Mouse (Mus musculus): ENCODE measurements around the gene Ttc28. TPM values are rescaled to one million over a fixed set of nuclear protein-coding genes. Genes with fewer than 3 reads are reported as not detected.
A peak's percentile ranks its signal among the peaks of the same experiment; 100 is the strongest.

Gene Ttc28
- polyA plus RNA-seq, 1 experiment from 2014 or later, result 9.0 TPM

DNA sequence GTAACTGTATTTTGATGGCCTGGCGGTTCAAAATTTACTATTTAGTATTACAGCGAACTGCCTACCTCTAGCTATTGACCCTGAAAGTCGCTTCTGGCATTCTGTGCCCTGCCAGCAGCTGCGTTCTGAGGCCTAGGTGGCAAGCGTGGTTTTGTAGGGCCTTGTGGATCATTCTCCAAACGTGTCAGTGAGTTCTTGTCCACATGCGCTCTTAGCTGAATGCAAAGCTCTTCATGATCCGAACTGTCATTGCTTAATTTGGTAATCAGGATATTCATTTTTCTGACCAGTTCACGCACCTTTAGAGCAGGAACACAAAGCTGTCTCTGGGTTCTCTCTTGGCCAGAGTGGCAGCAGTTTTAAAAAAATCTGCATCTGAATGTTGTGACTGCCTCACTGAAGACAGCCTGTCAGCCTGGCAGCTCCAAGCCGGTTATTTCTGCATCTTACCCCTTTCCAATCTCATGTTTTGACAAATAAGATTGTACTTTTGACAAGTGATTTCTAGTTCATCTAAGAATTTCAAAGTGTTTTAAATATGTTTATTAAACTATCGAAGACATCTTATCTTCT is 88.0 kb downstream of the Ttc28 start:
- no peak overlapping the region for H3K9ac ChIP-seq (ENCODE audit: low read length)
- WGBS, result 82% methylated on average over 11 of the region's 11 CpGs
- H3K27ac ChIP-seq (ENCODE audit: low read length), result no peak overlapping the region

DNA sequence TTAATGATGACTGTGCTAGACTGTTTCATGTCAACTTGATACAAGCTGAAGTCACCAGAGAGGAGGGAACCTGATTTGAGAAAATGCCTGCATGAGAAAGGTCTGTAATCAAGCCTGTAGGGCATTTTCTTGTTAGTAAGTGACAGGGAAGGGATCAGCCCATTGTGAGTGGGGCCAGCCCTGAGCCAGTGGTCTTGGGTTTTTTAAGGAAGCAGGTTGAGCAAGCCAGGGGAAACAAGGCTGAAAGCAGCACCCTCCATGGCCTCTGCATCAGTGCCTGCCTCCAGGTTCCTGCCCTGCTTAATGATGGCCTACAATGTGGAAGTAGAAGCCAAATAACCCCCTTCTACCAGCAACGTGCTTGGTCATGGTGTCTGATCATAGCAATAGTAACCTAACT is 89.0 kb downstream of the Ttc28 start:
- Histone ChIP-seq H3K27me3 (ENCODE audit: control insufficient read depth, insufficient read depth, low read length) (no peaks in the 10 kb centered on the region), H3K9me3 (replicated peaks; ENCODE audit: control insufficient read depth, low read length) (no peaks in the 10 kb centered on the region), H3K4me3 (replicated peaks; ENCODE audit: low read length) (no peak overlapping the region), H3K27ac (ENCODE audit: low read length) (no peak overlapping the region), H3K36me3 (ENCODE audit: control insufficient read depth, insufficient read depth, low read length) (no peaks in the 10 kb centered on the region), H3K4me2 (ENCODE audit: low read depth, low read length) (no peak overlapping the region), H3K4me1 (ENCODE audit: control insufficient read depth, insufficient read depth, low read length) (peaks cover 4% of the 10 kb centered on the region; the same call in 1 of the 2 replicates), H3K9ac (ENCODE audit: low read length) (no peak overlapping the region)
- 73% methylated on average over 1 of the region's 1 CpGs for WGBS
- no peak for ATAC-seq (ENCODE audit: insufficient read depth, low FRiP score)

More for the DNA sequence above, 88.0 kb downstream of the Ttc28 start:
- Histone ChIP-seq H3K36me3 (ENCODE audit: control insufficient read depth, insufficient read depth, low read length) (no peaks in the 10 kb centered on the region), H3K9me3 (replicated peaks; ENCODE audit: control insufficient read depth, low read length) (no peaks in the 10 kb centered on the region), H3K4me3 (replicated peaks; ENCODE audit: low read length) (no peak overlapping the region), H3K27me3 (ENCODE audit: control insufficient read depth, insufficient read depth, low read length) (no peaks in the 10 kb centered on the region), H3K4me1 (ENCODE audit: control insufficient read depth, insufficient read depth, low read length) (peaks cover 4% of the 10 kb centered on the region; the same call in 1 of the 2 replicates), H3K4me2 (ENCODE audit: low read depth, low read length) (no peak overlapping the region)
- no peak for ATAC-seq (ENCODE audit: insufficient read depth, low FRiP score)

DNA sequence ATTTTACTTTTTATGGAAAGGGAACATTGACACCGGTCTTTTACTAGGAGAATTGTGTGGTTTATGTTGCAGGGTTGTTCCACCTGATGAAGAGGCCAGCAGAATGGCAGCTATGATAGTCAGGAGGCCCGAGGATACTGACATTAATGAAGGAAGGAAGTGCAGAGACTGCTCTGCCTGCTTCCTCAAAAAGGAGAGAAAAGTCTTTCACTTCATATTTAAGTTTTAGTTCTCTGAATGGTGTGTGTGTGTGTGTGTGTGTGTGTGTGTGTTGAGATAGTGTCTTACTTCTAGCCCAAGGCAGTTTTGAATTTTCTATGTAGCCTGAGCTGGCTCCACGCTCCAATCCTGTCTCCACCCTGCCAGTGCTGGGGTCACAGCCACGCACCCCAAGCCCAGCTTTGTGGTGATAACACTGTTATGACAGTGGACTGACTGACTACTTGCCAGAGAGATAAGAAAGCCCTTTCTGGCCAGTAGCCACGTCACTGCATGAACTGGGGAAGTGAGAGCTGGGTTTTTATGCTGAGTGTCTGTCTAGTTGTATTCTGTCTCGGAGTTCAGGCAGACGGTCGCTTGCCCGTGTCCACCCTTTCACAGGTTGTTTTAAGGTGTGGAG is 90.7 kb downstream of the Ttc28 start:
- WGBS, result 63% methylated on average over 9 of the region's 9 CpGs
- H3K27me3 ChIP-seq (ENCODE audit: control insufficient read depth, insufficient read depth, low read length), result no peaks in the 10 kb centered on the region
- H3K9me3 ChIP-seq (replicated peaks; ENCODE audit: control insufficient read depth, low read length), result 0 out of 2 replicates have a peak, but pooled peaks cover 4% of the 10 kb centered on the region
- H3K4me2 ChIP-seq (ENCODE audit: low read depth, low read length), result no peak overlapping the region
- peaks cover 4% of the 10 kb centered on the region; the same call in 1 of the 2 replicates for H3K4me1 ChIP-seq (ENCODE audit: control insufficient read depth, insufficient read depth, low read length)
- no peak overlapping the region for H3K9ac ChIP-seq (ENCODE audit: low read length)
- H3K4me3 ChIP-seq (replicated peaks; ENCODE audit: low read length), result no peak overlapping the region
- ATAC-seq (ENCODE audit: insufficient read depth, low FRiP score), result no peak
- no peaks in the 10 kb centered on the region for H3K36me3 ChIP-seq (ENCODE audit: control insufficient read depth, insufficient read depth, low read length)
- H3K27ac ChIP-seq (ENCODE audit: low read length), result no peak overlapping the region

DNA sequence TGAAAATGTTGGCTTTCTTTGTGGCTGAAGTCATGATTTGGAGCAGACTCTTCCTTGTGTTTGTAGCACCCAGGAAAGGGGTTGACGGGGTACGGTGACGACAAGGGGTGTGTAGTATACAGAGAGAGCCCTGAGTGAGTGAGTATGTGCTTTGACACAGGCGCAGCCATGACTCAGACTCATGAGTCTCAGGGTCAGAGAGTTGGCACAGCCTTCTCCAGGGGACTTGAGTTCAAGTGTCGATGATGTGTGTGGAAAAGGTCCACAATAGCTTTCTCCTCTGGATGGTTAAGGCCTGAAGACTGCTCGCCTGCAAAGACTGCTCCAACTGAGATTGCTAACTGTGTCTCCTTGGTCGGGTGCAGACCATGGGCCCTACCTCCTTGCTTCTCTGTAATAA is 97.1 kb downstream of the Ttc28 start:
- Histone ChIP-seq H3K4me1 (ENCODE audit: control insufficient read depth, insufficient read depth, low read length) (peaks cover 11% of the 10 kb centered on the region), H3K9ac (ENCODE audit: low read length) (no peak overlapping the region), H3K27ac (ENCODE audit: low read length) (no peak overlapping the region), H3K9me3 (replicated peaks; ENCODE audit: control insufficient read depth, low read length) (0 out of 2 replicates have a peak, but pooled peaks cover 4% of the 10 kb centered on the region), H3K4me2 (ENCODE audit: low read depth, low read length) (no peak overlapping the region), H3K36me3 (ENCODE audit: control insufficient read depth, insufficient read depth, low read length) (no peaks in the 10 kb centered on the region), H3K27me3 (ENCODE audit: control insufficient read depth, insufficient read depth, low read length) (no peaks in the 10 kb centered on the region; the same call in 1 of the 2 replicates), H3K4me3 (replicated peaks; ENCODE audit: low read length) (no peak overlapping the region)
- WGBS, result 89% methylated on average over 7 of the region's 7 CpGs
- no peak for ATAC-seq (ENCODE audit: insufficient read depth, low FRiP score)

DNA sequence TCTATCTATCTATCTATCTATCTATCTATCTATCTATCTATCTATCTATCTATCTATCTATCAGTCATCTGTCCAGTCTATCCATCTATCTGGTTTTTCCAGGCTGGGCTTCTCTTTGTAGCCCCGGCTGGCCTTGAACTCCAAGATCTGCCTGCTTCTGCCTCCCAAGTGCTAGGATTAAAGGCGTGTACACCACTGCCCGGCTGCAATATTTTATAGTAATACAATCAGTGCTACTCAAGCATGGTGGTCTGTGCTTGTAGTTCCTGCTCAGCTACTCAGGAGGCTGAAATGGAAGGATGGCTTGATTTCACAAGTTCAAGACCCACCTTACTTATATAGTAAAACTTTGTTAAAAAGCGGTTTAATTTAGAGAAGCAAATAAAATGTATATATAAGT is 98.2 kb downstream of the Ttc28 start:
- H3K36me3 ChIP-seq (ENCODE audit: control insufficient read depth, insufficient read depth, low read length), result no peaks in the 10 kb centered on the region
- no peaks in the 10 kb centered on the region; the same call in 1 of the 2 replicates for H3K27me3 ChIP-seq (ENCODE audit: control insufficient read depth, insufficient read depth, low read length)
- H3K4me3 ChIP-seq (replicated peaks; ENCODE audit: low read length), result no peak overlapping the region
- peaks cover 11% of the 10 kb centered on the region for H3K4me1 ChIP-seq (ENCODE audit: control insufficient read depth, insufficient read depth, low read length)
- no peak for ATAC-seq (ENCODE audit: insufficient read depth, low FRiP score)
- WGBS, result 84% methylated on average over 4 of the region's 4 CpGs
- no peak overlapping the region for H3K4me2 ChIP-seq (ENCODE audit: low read depth, low read length)
- no peak overlapping the region for H3K27ac ChIP-seq (ENCODE audit: low read length)
- no peak overlapping the region for H3K9ac ChIP-seq (ENCODE audit: low read length)
- 0 out of 2 replicates have a peak, but pooled peaks cover 4% of the 10 kb centered on the region for H3K9me3 ChIP-seq (replicated peaks; ENCODE audit: control insufficient read depth, low read length)

DNA sequence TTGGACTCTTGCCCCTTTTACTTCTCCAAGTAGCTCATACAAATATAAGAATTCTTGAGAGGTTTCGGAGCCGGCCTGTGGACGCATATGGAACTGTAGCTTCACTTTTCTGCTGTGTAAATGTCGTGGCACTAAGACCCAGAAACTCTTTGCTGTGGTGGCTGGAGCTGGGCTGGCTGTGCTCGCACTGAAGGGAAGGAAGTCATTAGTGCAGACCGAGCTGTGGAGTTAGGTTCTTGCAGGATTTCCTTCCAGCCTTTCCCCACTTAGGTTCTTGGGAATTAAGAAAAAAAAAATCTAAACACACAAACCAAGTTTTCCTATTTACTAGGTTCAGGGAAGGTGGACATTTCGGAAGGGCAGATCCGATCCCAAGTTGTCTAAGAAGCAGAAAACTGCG is 98.9 kb downstream of the Ttc28 start:
- 1% methylated on average over 9 of the region's 9 CpGs for WGBS
- peaks cover 11% of the 10 kb centered on the region for H3K4me1 ChIP-seq (ENCODE audit: control insufficient read depth, insufficient read depth, low read length)
- H3K9ac ChIP-seq (ENCODE audit: low read length), result peak overlapping the region; percentile 90
- peak; percentile 87; the same call in 1 of the 2 replicates for ATAC-seq (ENCODE audit: insufficient read depth, low FRiP score)
- H3K4me2 ChIP-seq (ENCODE audit: low read depth, low read length), result peak overlapping the region; percentile 87
- H3K27ac ChIP-seq (ENCODE audit: low read length), result peak overlapping the region; percentile 96
- 0 out of 2 replicates have a peak, but pooled peaks cover 4% of the 10 kb centered on the region for H3K9me3 ChIP-seq (replicated peaks; ENCODE audit: control insufficient read depth, low read length)
- no peaks in the 10 kb centered on the region; the same call in 1 of the 2 replicates for H3K27me3 ChIP-seq (ENCODE audit: control insufficient read depth, insufficient read depth, low read length)
- H3K36me3 ChIP-seq (ENCODE audit: control insufficient read depth, insufficient read depth, low read length), result no peaks in the 10 kb centered on the region
- peak overlapping the region; percentile 79 for H3K4me3 ChIP-seq (replicated peaks; ENCODE audit: low read length)

DNA sequence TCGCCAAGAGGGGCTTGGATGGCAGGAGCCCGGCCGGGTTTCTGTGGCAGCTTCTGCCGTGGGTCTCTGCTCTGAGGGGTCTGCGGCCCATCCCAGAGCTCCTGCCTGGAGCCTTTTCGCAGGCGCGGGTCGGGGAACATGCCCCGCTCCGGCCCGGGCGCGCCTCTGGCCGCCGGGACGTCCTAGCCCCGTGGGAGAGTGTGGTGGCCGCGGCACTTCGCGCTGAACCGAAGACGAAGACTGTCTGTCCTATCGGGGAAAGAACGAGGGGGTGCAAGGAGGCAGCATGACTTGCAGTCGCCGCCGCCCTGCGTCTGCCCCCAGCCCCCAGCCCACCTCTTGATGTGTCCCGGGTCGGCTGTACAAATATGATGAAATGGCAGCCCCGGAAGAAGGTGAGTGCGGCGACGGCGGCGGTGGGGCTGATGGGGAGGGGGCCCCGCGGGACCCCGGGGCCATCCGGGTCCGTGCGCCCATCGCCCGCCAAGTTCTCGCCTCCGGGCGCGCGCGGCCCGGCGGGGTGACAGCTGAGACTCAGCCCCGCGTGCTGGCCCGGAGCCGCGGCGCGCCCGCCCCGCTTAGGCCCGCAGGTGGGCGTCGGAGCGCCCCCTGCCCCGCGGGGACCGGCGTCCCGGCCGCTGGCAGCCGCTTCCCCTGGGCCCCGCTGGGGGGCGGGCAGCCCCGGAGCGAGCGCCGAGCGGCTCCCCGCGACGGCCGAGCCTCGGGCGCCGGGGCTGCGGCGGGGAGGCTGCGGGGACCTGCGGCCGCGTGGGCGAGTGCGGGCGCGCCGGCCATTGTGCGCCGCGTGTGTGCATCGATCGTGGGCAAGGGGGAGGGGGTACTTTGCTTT is 99.6 kb downstream of the Ttc28 start:
- Histone ChIP-seq H3K4me1 (ENCODE audit: control insufficient read depth, insufficient read depth, low read length) (peaks cover 11% of the 10 kb centered on the region), H3K36me3 (ENCODE audit: control insufficient read depth, insufficient read depth, low read length) (no peaks in the 10 kb centered on the region), H3K27ac (ENCODE audit: low read length) (peak overlapping the region; percentile 96), H3K27me3 (ENCODE audit: control insufficient read depth, insufficient read depth, low read length) (no peaks in the 10 kb centered on the region; the same call in 1 of the 2 replicates), H3K9ac (ENCODE audit: low read length) (peak overlapping the region; percentile 90), H3K4me2 (ENCODE audit: low read depth, low read length) (peak overlapping the region; percentile 87), H3K4me3 (replicated peaks; ENCODE audit: low read length) (peak overlapping the region; percentile 79), H3K9me3 (replicated peaks; ENCODE audit: control insufficient read depth, low read length) (0 out of 2 replicates have a peak, but pooled peaks cover 4% of the 10 kb centered on the region)
- peak; percentile 54; the same call in 1 of the 2 replicates for ATAC-seq (ENCODE audit: insufficient read depth, low FRiP score)
- under 1% methylated on average over 94 of the region's 104 CpGs for WGBS

DNA sequence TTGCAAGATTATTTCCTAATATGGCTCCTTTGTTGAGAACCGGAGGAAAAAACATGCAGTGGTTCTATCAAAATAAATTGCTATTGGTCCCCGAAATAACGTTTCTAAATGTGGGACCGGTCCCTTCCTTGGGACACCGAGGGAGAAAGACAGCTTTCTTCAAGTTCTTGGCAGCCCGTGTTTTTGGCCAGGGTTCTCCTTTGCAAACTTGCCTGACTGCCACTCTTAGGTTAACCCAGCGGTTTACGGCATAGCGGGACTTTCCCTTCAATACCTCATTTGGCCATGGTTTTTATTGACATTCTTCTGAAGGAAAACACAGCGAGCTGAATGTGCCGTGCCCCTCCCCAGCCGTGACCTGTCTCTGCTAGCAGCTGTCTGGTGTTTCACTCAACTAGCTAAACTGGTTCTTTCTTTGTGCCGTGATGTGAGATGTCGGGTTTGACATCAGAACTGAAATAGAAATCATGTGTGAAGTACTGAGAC is 100.3 kb downstream of the Ttc28 start:
- Histone ChIP-seq H3K4me3 (replicated peaks; ENCODE audit: low read length) (peak overlapping the region; percentile 79), H3K4me1 (ENCODE audit: control insufficient read depth, insufficient read depth, low read length) (peaks cover 11% of the 10 kb centered on the region), H3K27ac (ENCODE audit: low read length) (peak overlapping the region; percentile 96), H3K27me3 (ENCODE audit: control insufficient read depth, insufficient read depth, low read length) (no peaks in the 10 kb centered on the region; the same call in 1 of the 2 replicates), H3K9me3 (replicated peaks; ENCODE audit: control insufficient read depth, low read length) (no peaks in the 10 kb centered on the region), H3K36me3 (ENCODE audit: control insufficient read depth, insufficient read depth, low read length) (no peaks in the 10 kb centered on the region), H3K4me2 (ENCODE audit: low read depth, low read length) (peak overlapping the region; percentile 87), H3K9ac (ENCODE audit: low read length) (peak overlapping the region; percentile 90)
- under 1% methylated on average over 14 of the region's 14 CpGs for WGBS
- peak; percentile 63; the same call in 1 of the 2 replicates for ATAC-seq (ENCODE audit: insufficient read depth, low FRiP score)
